Mouse (Mus musculus) liver, adult 2 months (tissue): ENCODE results near the gene Gm49396. TPM values are rescaled to one million over a fixed set of nuclear protein-coding genes. Genes with fewer than 3 reads are reported as not detected.

Source experiments
- DNase-seq: peaks from one replicate; pipeline ENCODE4 v3.0.0-alpha.2; 2011; ENCODE audit warnings: low read depth, low spot score; ENCODE audit errors: extremely low read depth
- H3K27ac ChIP-seq: fragments of 200-500 bp; replicated peaks from 2 replicates; pipeline ENCODE4 v1.5.1; 2012; ENCODE audit warnings: low read depth, mild to moderate bottlenecking, control low read depth, inconsistent platforms, low read length; ENCODE audit not compliant: insufficient read depth
- H3K27me3 ChIP-seq: fragments of 200-500 bp; 2 replicates; pipeline ENCODE4 v1.6.1; 2012; ENCODE audit warnings: mild to moderate bottlenecking, moderate library complexity, low read length, inconsistent platforms; ENCODE audit not compliant: control insufficient read depth, insufficient read depth
- H3K36me3 ChIP-seq: fragments of 200-500 bp; 2 replicates; pipeline ENCODE4 v1.6.1; 2012; ENCODE audit warnings: low read length, inconsistent platforms; ENCODE audit not compliant: control insufficient read depth, insufficient read depth
- H3K4me1 ChIP-seq: fragments of 200-500 bp; 2 replicates; pipeline ENCODE4 v1.6.1; 2011; ENCODE audit warnings: low read length; ENCODE audit not compliant: control insufficient read depth, insufficient read depth
- H3K4me3 ChIP-seq: fragments of 200-500 bp; 2 replicates; pipeline ENCODE4 v1.5.1; 2011; ENCODE audit warnings: low read depth, mild to moderate bottlenecking, control low read depth, low read length, moderate library complexity; ENCODE audit not compliant: insufficient read depth
- H3K79me2 ChIP-seq: fragments of 200-500 bp; 2 replicates; pipeline ENCODE4 v1.6.1; 2012; ENCODE audit warnings: inconsistent platforms, mild to moderate bottlenecking, low read length, moderate library complexity; ENCODE audit not compliant: control insufficient read depth, insufficient read depth
- H3K9ac ChIP-seq: fragments of 200-500 bp; 2 replicates; pipeline ENCODE4 v1.6.1; 2012; ENCODE audit warnings: low read depth, mild to moderate bottlenecking, control low read depth, inconsistent platforms, low read length
- CTCF ChIP-seq: fragments of 200-500 bp; IDR thresholded peaks from 2 replicates; pipeline ENCODE4 v1.5.1; 2011; ENCODE audit warnings: low read depth, low read length, control low read depth
- POLR2A ChIP-seq: fragments of 200-500 bp; IDR thresholded peaks from 2 replicates; pipeline ENCODE4 v1.6.1; 2011; ENCODE audit warnings: low read length, control low read depth; ENCODE audit not compliant: insufficient read depth; ENCODE audit errors: extremely low read depth
- whole genome bisulfite sequencing: fragments of 180-500 bp; shearing (Covaris S2); methylation state at CpG from one replicate; pipeline ENCODE4 v1.1.7; 2018; 5-methylcytosine and 5-hydroxymethylcytosine counted together
- polyA plus RNA-seq: library from polyadenylated mRNA; depleted of rRNA; stranded (reverse); fragments of >200 nt; gene quantifications from 2 replicates; pipeline ENCODE4 v1.2.3, GENCODE M21; 2012
- total RNA-seq: library from RNA; depleted of rRNA; stranded (reverse); fragments of >200 nt; gene quantifications from 2 replicates; pipeline ENCODE4 v1.2.3, GENCODE M21; 2014

The Gm49396 gene
- total and polyA plus RNA-seq, 2 experiments, result 0.91 to 1.9 TPM

- H3K79me2 ChIP-seq, result peaks cover 15% of the 10 kb centered on the region
- WGBS, result 88% methylated on average over 4 of the region's 4 CpGs
- no peak overlapping the region for H3K9ac ChIP-seq
- no peaks in the 10 kb centered on the region for H3K27me3 ChIP-seq
- no peak overlapping the region for H3K4me3 ChIP-seq
- DNase-seq, result no peak
- H3K36me3 ChIP-seq, result no peaks in the 10 kb centered on the region
- H3K27ac ChIP-seq, result no peak overlapping the region
- peaks cover 7% of the 10 kb centered on the region; the same call in 1 of the 2 replicates for H3K4me1 ChIP-seq
- TF ChIP-seq POLR2A, result no peak
- no peak for TF ChIP-seq CTCF
Measured at GRCm38 (mm10) chr7:30591605-30591951, 28.4 kb downstream of the Gm49396 start.

GRCm38 (mm10) chr7:30592772-30593423, 29.8 kb downstream of the Gm49396 start:
- no peak for DNase-seq
- H3K27me3 ChIP-seq, result no peaks in the 10 kb centered on the region
- H3K9ac ChIP-seq, result no peak overlapping the region
- WGBS, result 83% methylated on average over 5 of the region's 5 CpGs
- peaks cover 5% of the 10 kb centered on the region; the same call in 1 of the 2 replicates for H3K4me1 ChIP-seq
- H3K27ac ChIP-seq, result no peak overlapping the region
- H3K4me3 ChIP-seq, result no peak overlapping the region
- TF ChIP-seq POLR2A (no peak), CTCF (no peak)
- H3K36me3 ChIP-seq, result no peaks in the 10 kb centered on the region
- peaks cover 4% of the 10 kb centered on the region; the same call in 1 of the 2 replicates for H3K79me2 ChIP-seq

DNA sequence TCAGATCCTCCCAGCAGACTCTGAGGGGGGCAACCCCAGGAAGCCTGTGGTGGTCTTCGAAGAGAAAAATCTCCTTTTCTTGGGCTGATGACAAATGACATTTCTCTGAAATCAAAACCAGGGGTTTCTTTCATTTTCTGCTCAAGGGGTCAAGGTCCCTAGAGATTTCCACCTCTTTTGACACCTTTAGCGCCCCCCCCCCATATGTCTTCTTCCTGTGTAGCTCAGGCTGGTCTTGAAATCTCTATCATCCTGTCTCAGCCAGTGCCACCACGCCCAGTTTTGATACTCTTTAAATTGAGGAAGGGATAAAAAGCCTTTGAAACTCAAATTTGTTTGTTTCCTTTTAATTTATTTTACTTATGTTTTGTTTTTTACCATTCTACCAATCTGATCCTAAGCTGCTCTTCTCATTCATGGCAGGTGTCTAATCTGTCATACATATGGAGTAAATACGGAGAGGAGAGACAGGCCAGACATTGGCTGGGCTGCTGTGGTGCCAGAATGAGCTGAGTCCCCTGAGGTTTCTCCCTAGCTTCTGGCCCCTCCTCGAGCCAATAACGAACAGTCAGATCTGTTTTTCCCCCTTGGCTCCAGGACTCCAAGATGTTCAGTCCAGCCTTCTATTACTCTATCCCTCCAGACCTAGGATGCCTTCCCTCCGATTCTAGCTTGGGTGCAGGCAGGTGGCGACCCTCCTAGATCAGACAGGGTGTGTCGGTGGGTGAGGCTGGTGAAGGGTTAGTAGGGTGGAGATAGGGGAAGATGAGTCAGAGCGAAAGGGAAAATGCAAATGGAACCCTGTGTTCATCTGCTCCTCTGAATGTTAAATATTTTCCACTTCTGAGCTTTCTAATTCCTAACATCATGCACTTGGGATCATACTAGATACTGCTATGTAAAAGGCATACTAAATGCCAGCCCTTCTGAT, 30.7 kb downstream of the Gm49396 start:
- Histone ChIP-seq H3K9ac (no peak overlapping the region), H3K27me3 (no peaks in the 10 kb centered on the region), H3K4me3 (no peak overlapping the region), H3K27ac (no peak overlapping the region), H3K36me3 (no peaks in the 10 kb centered on the region), H3K4me1 (peaks cover 5% of the 10 kb centered on the region; the same call in 1 of the 2 replicates), H3K79me2 (no peaks in the 10 kb centered on the region; the same call in 1 of the 2 replicates)
- no peak for TF ChIP-seq CTCF
- TF ChIP-seq POLR2A, result no peak
- no peak for DNase-seq
- 86% methylated on average over 10 of the region's 10 CpGs for WGBS

DNA sequence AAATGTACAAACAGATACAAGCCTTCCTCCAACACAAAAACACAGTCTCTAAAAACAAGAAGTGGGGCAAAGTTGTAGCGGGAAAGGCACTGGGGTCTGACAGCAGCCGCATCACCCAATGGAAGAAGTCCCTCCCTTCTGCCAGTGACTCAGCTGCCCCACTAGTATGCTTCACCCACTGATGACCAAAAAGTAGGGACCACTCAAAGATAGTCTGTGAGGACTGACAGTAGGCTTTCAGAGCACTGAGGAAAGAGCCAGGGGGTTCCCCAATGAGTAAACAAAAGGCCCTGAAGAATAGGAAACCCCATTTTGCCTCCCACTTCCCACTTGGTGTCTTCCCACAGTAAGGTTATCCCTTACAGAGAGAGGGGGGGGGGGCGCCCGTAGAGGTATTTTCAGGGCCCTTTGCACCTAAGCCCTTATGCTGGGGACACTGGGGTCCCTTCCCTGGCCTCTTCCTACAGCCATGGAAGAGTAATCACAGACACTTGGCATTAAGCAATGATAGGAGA, 31.4 kb downstream of the Gm49396 start:
- H3K9ac ChIP-seq, result no peak overlapping the region
- 69% methylated on average over 4 of the region's 4 CpGs for WGBS

DNA sequence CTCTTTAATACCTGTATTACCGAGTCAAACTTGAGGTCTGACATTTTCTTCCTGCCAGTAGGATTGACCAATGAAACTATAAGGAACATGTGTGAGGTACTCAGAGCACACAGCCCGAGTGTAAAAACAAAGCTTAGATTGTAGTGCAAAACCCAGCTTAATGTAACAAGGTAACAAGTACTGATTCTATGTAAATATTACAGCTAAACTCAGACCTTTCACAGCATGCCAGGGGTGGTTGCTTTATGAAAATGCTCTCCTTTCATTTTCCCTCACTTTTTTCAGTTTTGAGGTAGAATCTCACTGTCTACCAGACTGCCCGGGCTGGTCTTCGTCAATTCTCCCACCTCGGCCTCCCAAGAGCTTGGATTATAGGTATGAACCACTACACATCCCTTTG, 32.9 kb downstream of the Gm49396 start:
- no peak for DNase-seq
- no peak overlapping the region for H3K9ac ChIP-seq
- H3K4me1 ChIP-seq, result peaks cover 4% of the 10 kb centered on the region; the same call in 1 of the 2 replicates
- no peak overlapping the region for H3K27ac ChIP-seq
- 81% methylated on average over 5 of the region's 5 CpGs for WGBS
- H3K36me3 ChIP-seq, result no peaks in the 10 kb centered on the region
- H3K79me2 ChIP-seq, result no peaks in the 10 kb centered on the region; the same call in 1 of the 2 replicates
- H3K27me3 ChIP-seq, result no peaks in the 10 kb centered on the region
- TF ChIP-seq CTCF (no peak), POLR2A (no peak)
- H3K4me3 ChIP-seq, result no peak overlapping the region

More for the DNA sequence above, 31.4 kb downstream of the Gm49396 start:
- H3K4me3 ChIP-seq, result no peak overlapping the region
- H3K27me3 ChIP-seq, result no peaks in the 10 kb centered on the region
- TF ChIP-seq POLR2A (no peak), CTCF (no peak)
- peaks cover 5% of the 10 kb centered on the region; the same call in 1 of the 2 replicates for H3K4me1 ChIP-seq
- no peak for DNase-seq
- H3K36me3 ChIP-seq, result no peaks in the 10 kb centered on the region
- H3K27ac ChIP-seq, result no peak overlapping the region
- H3K79me2 ChIP-seq, result no peaks in the 10 kb centered on the region; the same call in 1 of the 2 replicates
